Mouse (Mus musculus) midbrain, embryonic 16.5 days (tissue): ENCODE data around the gene Gdf11. TPM values are rescaled to one million over a fixed set of nuclear protein-coding genes. Genes with fewer than 3 reads are reported as not detected.

ENCODE experiments used
- ATAC-seq: fragments of 200-750 bp; cut with Nextera tagmentation; 2 replicates; pipeline ENCODE4 v1.8.0; 2017; ENCODE audit warnings: moderate TSS enrichment
- H3K27ac ChIP-seq: fragments of 300-500 bp; sonication (generic); 2 replicates; pipeline ENCODE4 v1.5.1; 2014; ENCODE audit warnings: mild to moderate bottlenecking, low read length, mixed read lengths
- H3K27me3 ChIP-seq: fragments of 300-500 bp; sonication (generic); 2 replicates; pipeline ENCODE4 v1.6.1; 2014; ENCODE audit warnings: low read depth, low read length, mixed read lengths; ENCODE audit not compliant: control insufficient read depth, insufficient read depth
- H3K36me3 ChIP-seq: fragments of 300-500 bp; sonication (generic); 2 replicates; pipeline ENCODE4 v1.6.1; 2014; ENCODE audit warnings: mild to moderate bottlenecking, low read length, moderate library complexity, mixed read lengths; ENCODE audit not compliant: control insufficient read depth, insufficient read depth
- H3K4me1 ChIP-seq: fragments of 300-500 bp; sonication (generic); 2 replicates; pipeline ENCODE4 v1.6.1; 2014; ENCODE audit warnings: mild to moderate bottlenecking, low read length, mixed read lengths; ENCODE audit not compliant: control insufficient read depth, insufficient read depth
- H3K4me2 ChIP-seq: fragments of 300-500 bp; sonication (generic); 2 replicates; pipeline ENCODE4 v1.6.1; 2014; ENCODE audit warnings: mild to moderate bottlenecking, low read length, mixed read lengths
- H3K4me3 ChIP-seq: fragments of 300-500 bp; sonication (generic); 2 replicates; pipeline ENCODE4 v1.5.1; 2014; ENCODE audit warnings: low read depth, mild to moderate bottlenecking, low read length, moderate library complexity, mixed read lengths
- H3K9ac ChIP-seq: fragments of 300-500 bp; sonication (generic); 2 replicates; pipeline ENCODE4 v1.6.1; 2014; ENCODE audit warnings: low read depth, low read length, mixed read lengths
- H3K9me3 ChIP-seq: fragments of 300-500 bp; sonication (generic); replicated peaks from 2 replicates; pipeline ENCODE4 v1.6.1; 2014; ENCODE audit warnings: mild to moderate bottlenecking, low read length, mixed read lengths; ENCODE audit not compliant: control insufficient read depth, poor library complexity, severe bottlenecking
- WGBS: fragments of 180-500 bp; shearing (Covaris S2); extraction: QIAGEN DNeasy Blood & Tissue Kit; methylation state at CpG from one replicate; pipeline ENCODE4 v1.1.7; 2014; 5-methylcytosine and 5-hydroxymethylcytosine counted together
- polyA plus RNA-seq: library from polyadenylated mRNA; unstranded; fragments of >200 nt; fragmentation: Nextera tagmentation; extraction: Ambion mirVana; gene quantifications from 2 replicates; pipeline ENCODE4 v1.2.1, GENCODE M21; 2015

The Gdf11 gene
- polyA plus RNA-seq, 1 experiment from 2014 or later, result 7.9 TPM

- H3K27me3 ChIP-seq, result no peaks in the 10 kb centered on the region
- H3K4me3 ChIP-seq, result peak overlapping the region; percentile 86
- peak overlapping the region; percentile 97; the same call in 1 of the 2 replicates for H3K27ac ChIP-seq
- no peaks in the 10 kb centered on the region for H3K9me3 ChIP-seq
- peak overlapping the region; percentile 85 for H3K4me2 ChIP-seq
- 75% methylated on average over 16 of the region's 16 CpGs for WGBS
- no peaks in the 10 kb centered on the region for H3K36me3 ChIP-seq
- ATAC-seq, result no peak
- peak overlapping the region; percentile 85; the same call in 1 of the 2 replicates for H3K9ac ChIP-seq
- peaks cover 18% of the 10 kb centered on the region for H3K4me1 ChIP-seq
These were observed 30.6 kb upstream of the Gdf11 start for GRCm38 (mm10) chr10:128921883-128922821.

- H3K27ac ChIP-seq, result no peak overlapping the region
- H3K4me2 ChIP-seq, result no peak overlapping the region
- peaks cover 18% of the 10 kb centered on the region for H3K4me1 ChIP-seq
- 85% methylated on average over 1 of the region's 1 CpGs for WGBS
- no peak overlapping the region for H3K9ac ChIP-seq
- ATAC-seq, result no peak
- H3K27me3 ChIP-seq, result no peaks in the 10 kb centered on the region
- no peak overlapping the region for H3K4me3 ChIP-seq
- H3K36me3 ChIP-seq, result no peaks in the 10 kb centered on the region
- H3K9me3 ChIP-seq, result no peaks in the 10 kb centered on the region
These were observed 29.7 kb upstream of the Gdf11 start for GRCm38 (mm10) chr10:128921251-128921650.

- Histone ChIP-seq H3K36me3 (no peaks in the 10 kb centered on the region), H3K4me1 (peaks cover 18% of the 10 kb centered on the region), H3K27ac (no peak overlapping the region), H3K9me3 (no peaks in the 10 kb centered on the region), H3K4me3 (no peak overlapping the region), H3K4me2 (no peak overlapping the region), H3K27me3 (no peaks in the 10 kb centered on the region), H3K9ac (no peak overlapping the region)
- 90% methylated on average over 3 of the region's 3 CpGs for WGBS
- no peak for ATAC-seq
These were observed 29.2 kb upstream of the Gdf11 start for GRCm38 (mm10) chr10:128920736-128921161.

- Histone ChIP-seq H3K9ac (no peak overlapping the region), H3K27ac (peak overlapping the region; percentile 48; the same call in 1 of the 2 replicates), H3K4me2 (no peak overlapping the region), H3K36me3 (no peaks in the 10 kb centered on the region), H3K9me3 (no peaks in the 10 kb centered on the region), H3K4me3 (no peak overlapping the region), H3K4me1 (peaks cover 18% of the 10 kb centered on the region), H3K27me3 (no peaks in the 10 kb centered on the region)
- ATAC-seq, result no peak
- WGBS, result 84% methylated on average over 7 of the region's 7 CpGs
These were observed 28.4 kb upstream of the Gdf11 start for GRCm38 (mm10) chr10:128919966-128920365.

GRCm38 (mm10) chr10:128919203-128919631 lies 27.7 kb upstream of the Gdf11 start:
- Histone ChIP-seq H3K9me3 (no peaks in the 10 kb centered on the region), H3K4me2 (no peak overlapping the region), H3K4me3 (no peak overlapping the region), H3K4me1 (peaks cover 17% of the 10 kb centered on the region), H3K27ac (peak overlapping the region; percentile 48), H3K27me3 (no peaks in the 10 kb centered on the region), H3K36me3 (no peaks in the 10 kb centered on the region), H3K9ac (0 out of 2 replicates have a peak overlapping the region, but pooled peaks have one; percentile 12)
- ATAC-seq, result no peak
- 13% methylated on average over 6 of the region's 6 CpGs for WGBS

- Histone ChIP-seq H3K4me3 (no peak overlapping the region), H3K27ac (peak overlapping the region; percentile 6; the same call in 1 of the 2 replicates), H3K36me3 (no peaks in the 10 kb centered on the region), H3K9ac (no peak overlapping the region), H3K9me3 (no peaks in the 10 kb centered on the region), H3K4me1 (peaks cover 11% of the 10 kb centered on the region), H3K27me3 (no peaks in the 10 kb centered on the region), H3K4me2 (no peak overlapping the region)
- no peak for ATAC-seq
- WGBS, result 69% methylated on average over 7 of the region's 7 CpGs
These were observed 26.7 kb upstream of the Gdf11 start for GRCm38 (mm10) chr10:128918246-128918645.

GRCm38 (mm10) chr10:128917400-128917799 lies 25.9 kb upstream of the Gdf11 start:
- Histone ChIP-seq H3K9ac (no peak overlapping the region), H3K9me3 (no peaks in the 10 kb centered on the region), H3K4me3 (no peak overlapping the region), H3K27me3 (no peaks in the 10 kb centered on the region), H3K27ac (0 out of 2 replicates have a peak overlapping the region, but pooled peaks have one; percentile 18), H3K4me2 (no peak overlapping the region), H3K36me3 (no peaks in the 10 kb centered on the region), H3K4me1 (peaks cover 6% of the 10 kb centered on the region)
- 90% methylated on average over 6 of the region's 6 CpGs for WGBS
- ATAC-seq, result no peak

GRCm38 (mm10) chr10:128916665-128917064 lies 25.1 kb upstream of the Gdf11 start:
- H3K4me3 ChIP-seq, result no peak overlapping the region
- no peak for ATAC-seq
- no peak overlapping the region for H3K27ac ChIP-seq
- H3K4me1 ChIP-seq, result 0 out of 2 replicates have a peak, but pooled peaks cover 3% of the 10 kb centered on the region
- H3K9me3 ChIP-seq, result no peaks in the 10 kb centered on the region
- H3K36me3 ChIP-seq, result no peaks in the 10 kb centered on the region
- no peak overlapping the region for H3K9ac ChIP-seq
- no peak overlapping the region for H3K4me2 ChIP-seq
- WGBS, result 96% methylated on average over 3 of the region's 3 CpGs
- H3K27me3 ChIP-seq, result no peaks in the 10 kb centered on the region

GRCm38 (mm10) chr10:128915550-128915949 lies 24.0 kb upstream of the Gdf11 start:
- no peak overlapping the region for H3K4me2 ChIP-seq
- no peaks in the 10 kb centered on the region for H3K36me3 ChIP-seq
- WGBS, result 86% methylated on average over 2 of the region's 2 CpGs
- ATAC-seq, result no peak
- H3K27me3 ChIP-seq, result no peaks in the 10 kb centered on the region
- no peak overlapping the region for H3K27ac ChIP-seq
- no peak overlapping the region for H3K4me3 ChIP-seq
- H3K9ac ChIP-seq, result no peak overlapping the region
- peaks cover 6% of the 10 kb centered on the region; the same call in 1 of the 2 replicates for H3K4me1 ChIP-seq
- H3K9me3 ChIP-seq, result no peaks in the 10 kb centered on the region
